Mouse (Mus musculus) CH12.LX (cell line): ENCODE results near the gene Sox11. TPM values are rescaled to one million over a fixed set of nuclear protein-coding genes. Genes with fewer than 3 reads are reported as not detected.

Experiments used
- DNase-seq: peaks from one replicate; pipeline ENCODE4 v3.0.0-alpha.2; 2013; ENCODE audit errors: extremely low read depth
- H3K27ac ChIP-seq: 2 replicates; pipeline ENCODE4 v1.5.1; 2012; ENCODE audit warnings: low read depth, mild to moderate bottlenecking, control low read depth, moderate library complexity; ENCODE audit not compliant: insufficient read depth
- H3K27me3 ChIP-seq: replicated peaks from 2 replicates; pipeline ENCODE3; 2012; ENCODE audit warnings: inconsistent platforms
- H3K36me3 ChIP-seq, 2 experiments: replicated peaks in 1 of 2; 2 replicates each; pipeline versions ENCODE3 to v1.6.1; 2012; ENCODE audit warnings: inconsistent platforms in 1 of 2, low read length in 1 of 2, mild to moderate bottlenecking in 1 of 2, mixed read lengths in 1 of 2, moderate library complexity in 1 of 2; ENCODE audit not compliant: control insufficient read depth in 1 of 2, insufficient read depth in 1 of 2
- H3K4me1 ChIP-seq, 2 experiments: 2 replicates each; pipeline ENCODE4 v1.6.1; 2012; ENCODE audit warnings: inconsistent platforms in 1 of 2, moderate library complexity in 1 of 2; ENCODE audit not compliant: insufficient read depth in 2 of 2, control insufficient read depth in 1 of 2
- H3K4me2 ChIP-seq: 2 replicates; pipeline ENCODE4 v1.6.1; 2012; ENCODE audit warnings: low read depth, mild to moderate bottlenecking, control low read depth; ENCODE audit not compliant: poor library complexity, insufficient read depth, severe bottlenecking
- H3K4me3 ChIP-seq, 3 experiments: fragments of 150-350 bp in 1 of 3; sonication (generic) in 1 of 3; replicated peaks in 1 of 3; 2 replicates each; pipeline versions ENCODE3 to v1.5.1; 2011 to 2012; ENCODE audit warnings: low read depth in 2 of 3, low read length in 2 of 3, mild to moderate bottlenecking in 2 of 3, moderate library complexity in 2 of 3, control low read depth in 1 of 3, improper control_type of control experiment in 1 of 3, inconsistent platforms in 1 of 3, mixed read lengths in 1 of 3; ENCODE audit not compliant: poor library complexity in 1 of 3
- H3K79me2 ChIP-seq: replicated peaks from 2 replicates; pipeline ENCODE4 v1.6.1; 2012; ENCODE audit warnings: mild to moderate bottlenecking, moderate library complexity; ENCODE audit not compliant: control insufficient read depth, poor library complexity, insufficient read depth, severe bottlenecking; ENCODE audit errors: extremely low read depth
- H3K9ac ChIP-seq: 2 replicates; pipeline ENCODE4 v1.6.1; 2012; ENCODE audit warnings: low read depth, mild to moderate bottlenecking, control low read depth, moderate library complexity; ENCODE audit not compliant: insufficient read depth
- H3K9me3 ChIP-seq: replicated peaks from 2 replicates; pipeline ENCODE3; 2012; ENCODE audit warnings: low read length, inconsistent platforms, mixed read lengths
- BHLHE40 ChIP-seq: IDR thresholded peaks from 2 replicates; pipeline ENCODE4 v1.6.1; 2011; ENCODE audit warnings: mild to moderate bottlenecking, low read depth, low read length, improper control_type of control experiment
- CHD2 ChIP-seq: IDR thresholded peaks from 2 replicates; pipeline ENCODE4 v1.6.1; 2011; ENCODE audit warnings: low read length, improper control_type of control experiment
- E2F4 ChIP-seq: IDR thresholded peaks from 2 replicates; pipeline ENCODE4 v1.6.1; 2011; ENCODE audit warnings: low read depth, low read length, improper control_type of control experiment; ENCODE audit not compliant: insufficient replicate concordance
- GABPA ChIP-seq: IDR thresholded peaks from 2 replicates; pipeline ENCODE4 v1.6.1; 2012; ENCODE audit warnings: low read depth, low read length, improper control_type of control experiment, inconsistent platforms; ENCODE audit not compliant: insufficient replicate concordance
- JUND ChIP-seq: conservative IDR thresholded peaks from 2 replicates; pipeline ENCODE4 v1.6.1; 2011; ENCODE audit warnings: low read depth, low read length, improper control_type of control experiment
- KAT2A ChIP-seq: IDR thresholded peaks from 2 replicates; pipeline ENCODE4 v1.6.1; 2012; ENCODE audit warnings: low read length, improper control_type of control experiment, inconsistent platforms; ENCODE audit not compliant: insufficient replicate concordance
- MAFK ChIP-seq: IDR thresholded peaks from 2 replicates; pipeline ENCODE4 v1.6.1; 2011; ENCODE audit warnings: low read length, improper control_type of control experiment; ENCODE audit not compliant: insufficient replicate concordance
- MAZ ChIP-seq: IDR thresholded peaks from 2 replicates; pipeline ENCODE4 v1.6.1; 2012; ENCODE audit warnings: low read depth, mild to moderate bottlenecking, inconsistent platforms, low read length, improper control_type of control experiment, moderate library complexity
- MEF2A ChIP-seq: IDR thresholded peaks from 2 replicates; pipeline ENCODE4 v1.6.1; 2014; ENCODE audit warnings: low read depth, mild to moderate bottlenecking, inconsistent platforms, low read length, improper control_type of control experiment, borderline replicate concordance
- MXI1 ChIP-seq: IDR thresholded peaks from 2 replicates; pipeline ENCODE4 v1.6.1; 2011; ENCODE audit warnings: mild to moderate bottlenecking, low read depth, low read length, improper control_type of control experiment
- MYC ChIP-seq: IDR thresholded peaks from 2 replicates; pipeline ENCODE4 v1.6.1; 2011; ENCODE audit warnings: low read depth, mild to moderate bottlenecking, improper control_type of control experiment, low read length
- POLR2A ChIP-seq: IDR thresholded peaks from 2 replicates; pipeline ENCODE4 v1.6.1; 2011; ENCODE audit warnings: low read depth, mild to moderate bottlenecking, improper control_type of control experiment, low read length
- POLR2AphosphoS2 ChIP-seq: IDR thresholded peaks from 2 replicates; pipeline ENCODE4 v1.6.1; 2011; ENCODE audit warnings: low read depth, low read length, improper control_type of control experiment
- RCOR1 ChIP-seq: conservative IDR thresholded peaks from 2 replicates; pipeline ENCODE4 v1.6.1; 2012; ENCODE audit warnings: low read depth, mild to moderate bottlenecking, inconsistent platforms, low read length, improper control_type of control experiment
- SMC3 ChIP-seq: IDR thresholded peaks from 2 replicates; pipeline ENCODE4 v1.6.1; 2011; ENCODE audit warnings: low read depth, low read length, improper control_type of control experiment
- TBP ChIP-seq: conservative IDR thresholded peaks from 2 replicates; pipeline ENCODE4 v1.6.1; 2011; ENCODE audit warnings: low read depth, low read length, improper control_type of control experiment
- TCF12 ChIP-seq: IDR thresholded peaks from 2 replicates; pipeline ENCODE4 v1.6.1; 2014; ENCODE audit warnings: low read depth, mild to moderate bottlenecking, inconsistent platforms, low read length, improper control_type of control experiment
- ZKSCAN1 ChIP-seq: IDR thresholded peaks from 2 replicates; pipeline ENCODE4 v1.6.1; 2012; ENCODE audit warnings: low read depth, inconsistent platforms, low read length, improper control_type of control experiment, borderline replicate concordance
- ZMIZ1 ChIP-seq: IDR thresholded peaks from 2 replicates; pipeline ENCODE4 v1.6.1; 2012; ENCODE audit warnings: low read depth, mild to moderate bottlenecking, inconsistent platforms, low read length, improper control_type of control experiment
- dilution Hi-C: fragments of 300-500 bp; cut with MboI; formaldehyde crosslinking; loops from 2 replicates; pipeline ENCODE4 v1.14.3; 2020; ENCODE audit warnings: low sequenced_read_pairs; ENCODE audit not compliant: extremely low pct_unique_long_range_greater_than_20kb, extremely low pct_ligation_motif_present
- in situ Hi-C: fragments of 300-500 bp; cut with MboI; formaldehyde crosslinking; loops from 3 replicates; pipeline ENCODE4 v1.14.3; 2019; ENCODE audit warnings: low sequenced_read_pairs, low pct_ligation_motif_present, low pct_unique_long_range_greater_than_20kb, mixed read lengths
- polyA plus RNA-seq: library from polyadenylated mRNA; unstranded; fragments of >175 nt; gene quantifications from 2 replicates; pipeline ENCODE4 v1.2.1, GENCODE M21; 2012; ENCODE audit warnings: low read depth; ENCODE audit not compliant: insufficient read length
- total RNA-seq, 2 experiments: library from RNA; depleted of rRNA; stranded (reverse); fragments of 300-350 nt in 1 of 2; fragments of >200 nt in 1 of 2; gene quantifications; 2 replicates each; pipeline ENCODE4 v1.2.3; 2012 to 2014

The Sox11 gene
- total and polyA plus RNA-seq, 3 experiments: not detected

GRCm38 (mm10) chr12:27342691-27343605 is 574 bp upstream of the Sox11 start:
- DNase-seq: no peak
- H3K27ac ChIP-seq: no peak overlapping the region
- dilution Hi-C loops: no loop called here
- H3K4me2 ChIP-seq: no peak overlapping the region
- in situ Hi-C loops: no loop called here
- TF ChIP-seq MAZ (no peak), MEF2A (no peak), MYC (no peak), POLR2AphosphoS2 (no peak), MXI1 (no peak), KAT2A (no peak), TCF12 (no peak)
- no peak overlapping the region for H3K4me3 ChIP-seq
- peaks cover 64% of the 10 kb centered on the region for H3K9me3 ChIP-seq
- no peaks in the 10 kb centered on the region for H3K36me3 ChIP-seq
- no peaks in the 10 kb centered on the region for H3K4me1 ChIP-seq
- H3K27me3 ChIP-seq: no peaks in the 10 kb centered on the region
- no peaks in the 10 kb centered on the region for H3K79me2 ChIP-seq
- H3K9ac ChIP-seq: no peak overlapping the region

DNA sequence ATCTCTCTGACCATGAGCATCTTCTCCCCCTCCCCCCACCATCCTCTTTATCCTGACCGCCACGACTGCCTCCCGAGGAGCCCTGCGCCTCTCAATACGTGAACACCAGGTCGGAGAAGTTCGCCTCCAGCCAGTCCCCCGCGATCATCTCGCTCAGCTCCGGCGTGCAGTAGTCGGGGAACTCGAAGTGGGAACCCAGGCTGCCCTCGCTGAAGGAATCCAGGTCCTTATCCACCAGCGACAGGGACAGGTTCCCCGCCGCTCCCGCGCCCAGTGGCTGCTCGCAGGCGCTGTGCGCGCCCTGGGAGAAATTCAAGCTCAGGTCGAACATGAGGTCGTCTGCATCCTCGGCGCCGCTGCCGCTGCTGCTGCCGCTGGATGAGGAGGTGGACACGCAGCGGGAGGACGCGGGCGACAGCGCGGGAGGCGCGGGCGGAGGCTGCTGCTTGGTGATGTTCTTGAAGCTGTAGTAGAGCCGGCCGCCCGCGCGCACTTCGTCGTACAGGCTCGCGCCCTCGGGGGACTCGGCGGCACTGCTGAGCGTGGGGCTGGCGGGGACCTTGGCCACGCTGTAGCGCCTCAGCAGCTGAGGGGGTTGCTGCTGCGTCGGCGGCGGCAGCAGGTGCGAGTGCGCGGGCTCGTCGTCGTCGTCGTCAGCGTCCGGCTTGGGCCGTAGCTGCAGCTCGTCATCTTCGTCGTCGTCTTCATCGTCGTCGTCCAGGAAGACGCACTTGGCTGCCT is 1.1 kb downstream of the Sox11 start:
- no peak for DNase-seq
- peaks cover 57% of the 10 kb centered on the region for H3K9me3 ChIP-seq
- H3K4me1 ChIP-seq: no peaks in the 10 kb centered on the region
- no peaks in the 10 kb centered on the region for H3K79me2 ChIP-seq
- H3K36me3 ChIP-seq: no peaks in the 10 kb centered on the region
- dilution Hi-C loops (no loop called here), in situ Hi-C loops (no loop called here)
- H3K27me3 ChIP-seq: no peaks in the 10 kb centered on the region
- H3K4me2 ChIP-seq: no peak overlapping the region
- no peak overlapping the region for H3K4me3 ChIP-seq
- TF ChIP-seq E2F4 (no peak), TBP (no peak), GABPA (no peak), JUND (no peak), POLR2A (no peak), ZKSCAN1 (no peak), RCOR1 (no peak), SMC3 (no peak), BHLHE40 (no peak), TCF12 (no peak), ZMIZ1 (no peak), CHD2 (no peak), MXI1 (no peak), MAFK (no peak)
- TF ChIP-seq, all 38 proteins: peak for 0
- Histone ChIP-seq H3K9ac (no peak overlapping the region), H3K27ac (no peak overlapping the region)
